Mouse (Mus musculus) hindbrain, embryonic 10.5 days (tissue): ENCODE measurements at regions not wholly inside any gene's neighbourhood (a gene's known extent, or its start where the extent isn't known, plus 50 kb on each side); places are given as distances from the start of the nearest gene placed in this dataset.
"Not testable (repeated sequence)": the region's sequence is repeated elsewhere in the genome, so short reads cannot be mapped to it uniquely, and the experiment has no call there.

Source experiments
- DNase-seq: peaks from one replicate; pipeline ENCODE4 v3.0.0-alpha.2; 2017; ENCODE audit warnings: low spot score
- H3K27ac ChIP-seq: fragments of 300-500 bp; sonication (generic); 2 replicates; pipeline ENCODE4 v1.5.1; 2016; ENCODE audit warnings: mild to moderate bottlenecking, moderate library complexity
- H3K27me3 ChIP-seq: fragments of 300-500 bp; sonication (generic); 2 replicates; pipeline ENCODE4 v1.6.1; 2016; ENCODE audit warnings: mild to moderate bottlenecking; ENCODE audit not compliant: poor library complexity, insufficient read depth, severe bottlenecking
- H3K36me3 ChIP-seq: fragments of 300-500 bp; sonication (generic); 2 replicates; pipeline ENCODE4 v1.6.1; 2016; ENCODE audit warnings: mild to moderate bottlenecking, moderate library complexity
- H3K4me1 ChIP-seq: fragments of 300-500 bp; sonication (generic); replicated peaks from 2 replicates; pipeline ENCODE4 v1.6.1; 2016; ENCODE audit warnings: mild to moderate bottlenecking
- H3K4me3 ChIP-seq: fragments of 300-500 bp; sonication (generic); 2 replicates; pipeline ENCODE4 v1.5.1; 2016; ENCODE audit warnings: mild to moderate bottlenecking, moderate library complexity
- H3K9me3 ChIP-seq: fragments of 300-500 bp; sonication (generic); 2 replicates; pipeline ENCODE4 v1.6.1; 2016; ENCODE audit warnings: mild to moderate bottlenecking, moderate library complexity
- WGBS: fragments of 180-500 bp; shearing (Covaris S2); methylation state at CpG from one replicate; pipeline ENCODE4 v1.1.7; 2016; 5-methylcytosine and 5-hydroxymethylcytosine counted together

- Histone ChIP-seq H3K9me3 (no peaks in the 10 kb centered on the region), H3K27me3 (0 out of 2 replicates have a peak, but pooled peaks cover 2% of the 10 kb centered on the region), H3K27ac (no peak overlapping the region), H3K4me3 (no peak overlapping the region), H3K36me3 (no peaks in the 10 kb centered on the region), H3K4me1 (peaks cover 8% of the 10 kb centered on the region; the same call in 1 of the 2 replicates)
- DNase-seq = no peak
Measured at GRCm38 (mm10) chr6:84299146-84299545, 290.8 kb downstream of the Dysf start.

GRCm38 (mm10) chr6:84273907-84274306, 265.5 kb downstream of the Dysf start:
- H3K36me3 ChIP-seq, H3K9me3 ChIP-seq, H3K27me3 ChIP-seq, DNase-seq, H3K4me3 ChIP-seq, H3K27ac ChIP-seq: not testable (repeated sequence)
- peaks cover 19% of the 10 kb centered on the region for H3K4me1 ChIP-seq

- 81% methylated on average over 6 of the region's 6 CpGs for WGBS
- Histone ChIP-seq H3K27ac (no peak overlapping the region), H3K9me3 (no peaks in the 10 kb centered on the region), H3K27me3 (0 out of 2 replicates have a peak, but pooled peaks cover 5% of the 10 kb centered on the region), H3K36me3 (no peaks in the 10 kb centered on the region), H3K4me3 (no peak overlapping the region), H3K4me1 (peaks cover 19% of the 10 kb centered on the region)
- DNase-seq = no peak
Measured at GRCm38 (mm10) chr6:84272520-84273311, 264.3 kb downstream of the Dysf start.

GRCm38 (mm10) chr6:84271966-84272365, 263.6 kb downstream of the Dysf start:
- WGBS = 81% methylated on average over 6 of the region's 6 CpGs
- Histone ChIP-seq H3K9me3 (no peaks in the 10 kb centered on the region), H3K4me3 (no peak overlapping the region), H3K4me1 (peaks cover 19% of the 10 kb centered on the region), H3K36me3 (no peaks in the 10 kb centered on the region), H3K27ac (no peak overlapping the region), H3K27me3 (peaks cover 11% of the 10 kb centered on the region; the same call in 1 of the 2 replicates)
- DNase-seq = no peak

GRCm38 (mm10) chr6:84271441-84271840, 263.1 kb downstream of the Dysf start:
- no peaks in the 10 kb centered on the region for H3K36me3 ChIP-seq
- no peak overlapping the region for H3K27ac ChIP-seq
- H3K9me3 ChIP-seq = no peaks in the 10 kb centered on the region
- peaks cover 19% of the 10 kb centered on the region for H3K4me1 ChIP-seq
- WGBS = 88% methylated on average over 3 of the region's 3 CpGs
- no peak overlapping the region for H3K4me3 ChIP-seq
- no peak for DNase-seq
- peaks cover 12% of the 10 kb centered on the region; the same call in 1 of the 2 replicates for H3K27me3 ChIP-seq

- no peak overlapping the region for H3K4me3 ChIP-seq
- H3K36me3 ChIP-seq = no peaks in the 10 kb centered on the region
- H3K27ac ChIP-seq = no peak overlapping the region; the same call in 1 of the 2 replicates
- H3K4me1 ChIP-seq = peaks cover 19% of the 10 kb centered on the region
- no peaks in the 10 kb centered on the region for H3K9me3 ChIP-seq
- H3K27me3 ChIP-seq = peaks cover 12% of the 10 kb centered on the region; the same call in 1 of the 2 replicates
- no peak for DNase-seq
- WGBS = 64% methylated on average over 12 of the region's 12 CpGs
Measured at GRCm38 (mm10) chr6:84270518-84271165, 262.3 kb downstream of the Dysf start.

GRCm38 (mm10) chr6:84269478-84269877, 261.1 kb downstream of the Dysf start:
- no peak for DNase-seq
- Histone ChIP-seq H3K36me3 (no peaks in the 10 kb centered on the region), H3K4me3 (no peak overlapping the region), H3K4me1 (peaks cover 19% of the 10 kb centered on the region), H3K27ac (no peak overlapping the region), H3K27me3 (peaks cover 12% of the 10 kb centered on the region; the same call in 1 of the 2 replicates), H3K9me3 (no peaks in the 10 kb centered on the region)
- 85% methylated on average over 4 of the region's 4 CpGs for WGBS

GRCm38 (mm10) chr6:84269023-84269422, 260.6 kb downstream of the Dysf start:
- no peaks in the 10 kb centered on the region for H3K36me3 ChIP-seq
- no peak overlapping the region for H3K4me3 ChIP-seq
- H3K27me3 ChIP-seq = peaks cover 16% of the 10 kb centered on the region; the same call in 1 of the 2 replicates
- WGBS = 65% methylated on average over 3 of the region's 3 CpGs
- H3K9me3 ChIP-seq = no peaks in the 10 kb centered on the region
- no peak overlapping the region for H3K27ac ChIP-seq
- no peak for DNase-seq
- H3K4me1 ChIP-seq = peaks cover 19% of the 10 kb centered on the region

GRCm38 (mm10) chr6:84268111-84268510, 259.7 kb downstream of the Dysf start:
- Histone ChIP-seq H3K4me3 (no peak overlapping the region), H3K27me3 (peaks cover 18% of the 10 kb centered on the region; the same call in 1 of the 2 replicates), H3K9me3 (no peaks in the 10 kb centered on the region), H3K27ac (no peak overlapping the region), H3K4me1 (peaks cover 18% of the 10 kb centered on the region), H3K36me3 (no peaks in the 10 kb centered on the region)
- 94% methylated on average over 4 of the region's 4 CpGs for WGBS
- DNase-seq = no peak

- Histone ChIP-seq H3K27me3 (peaks cover 18% of the 10 kb centered on the region; the same call in 1 of the 2 replicates), H3K27ac (no peak overlapping the region), H3K4me1 (peaks cover 12% of the 10 kb centered on the region), H3K4me3 (no peak overlapping the region), H3K36me3 (no peaks in the 10 kb centered on the region), H3K9me3 (no peaks in the 10 kb centered on the region)
- 85% methylated on average over 6 of the region's 6 CpGs for WGBS
- DNase-seq = no peak
Measured at GRCm38 (mm10) chr6:84267526-84267925, 259.1 kb downstream of the Dysf start.

- H3K36me3 ChIP-seq = no peaks in the 10 kb centered on the region
- DNase-seq = no peak
- no peak overlapping the region for H3K27ac ChIP-seq
- peaks cover 9% of the 10 kb centered on the region; the same call in 1 of the 2 replicates for H3K4me1 ChIP-seq
- H3K27me3 ChIP-seq = peaks cover 18% of the 10 kb centered on the region; the same call in 1 of the 2 replicates
- WGBS = 88% methylated on average over 13 of the region's 13 CpGs
- H3K9me3 ChIP-seq = no peaks in the 10 kb centered on the region
- no peak overlapping the region for H3K4me3 ChIP-seq
Measured at GRCm38 (mm10) chr6:84266736-84267135, 258.3 kb downstream of the Dysf start.

GRCm38 (mm10) chr6:84264681-84265080, 256.3 kb downstream of the Dysf start:
- H3K27me3 ChIP-seq = peaks cover 22% of the 10 kb centered on the region; the same call in 1 of the 2 replicates
- DNase-seq = no peak
- H3K27ac ChIP-seq = no peak overlapping the region
- H3K9me3 ChIP-seq = no peaks in the 10 kb centered on the region
- H3K4me3 ChIP-seq = no peak overlapping the region
- no peaks in the 10 kb centered on the region for H3K4me1 ChIP-seq
- no peaks in the 10 kb centered on the region for H3K36me3 ChIP-seq
- 83% methylated on average over 4 of the region's 4 CpGs for WGBS

GRCm38 (mm10) chr6:84263686-84264085, 255.3 kb downstream of the Dysf start:
- no peak overlapping the region for H3K27ac ChIP-seq
- no peaks in the 10 kb centered on the region for H3K9me3 ChIP-seq
- 49% methylated on average over 2 of the region's 2 CpGs for WGBS
- H3K36me3 ChIP-seq = no peaks in the 10 kb centered on the region
- peaks cover 22% of the 10 kb centered on the region; the same call in 1 of the 2 replicates for H3K27me3 ChIP-seq
- H3K4me3 ChIP-seq = no peak overlapping the region
- H3K4me1 ChIP-seq = no peaks in the 10 kb centered on the region
- DNase-seq = no peak
